Mouse (Mus musculus): ENCODE measurements around the gene Ttc21a. TPM values are rescaled to one million over a fixed set of nuclear protein-coding genes. Genes with fewer than 3 reads are reported as not detected.

The Ttc21a gene
- polyA plus RNA-seq, 1 experiment: 0.06 TPM

GRCm38 (mm10) chr9:120012781-120013180 lies 75.4 kb downstream of the Ttc21a start:
- Histone ChIP-seq H3K27ac (ENCODE audit: insufficient read depth, low read depth, low read length) (no peak overlapping the region), H3K4me3 (ENCODE audit: insufficient read depth, low read depth, low read length) (no peak overlapping the region), H3K36me3 (ENCODE audit: control insufficient read depth, insufficient read depth, low read length) (no peaks in the 10 kb centered on the region), H3K27me3 (replicated peaks; ENCODE audit: control insufficient read depth, insufficient read depth, low read length) (no peaks in the 10 kb centered on the region), H3K4me1 (ENCODE audit: control insufficient read depth, insufficient read depth, low read length) (peaks cover 4% of the 10 kb centered on the region; the same call in 1 of the 2 replicates)
- WGBS: 88% methylated on average over 5 of the region's 5 CpGs
- no peak for DNase-seq
- TF ChIP-seq CTCF (conservative IDR thresholded peaks at IDR 0.05; ENCODE audit: insufficient read depth, insufficient read length, low read depth, low read length) (no peak), POLR2A (IDR thresholded peaks at IDR 0.05; ENCODE audit: low read depth, low read length) (no peak)

DNA sequence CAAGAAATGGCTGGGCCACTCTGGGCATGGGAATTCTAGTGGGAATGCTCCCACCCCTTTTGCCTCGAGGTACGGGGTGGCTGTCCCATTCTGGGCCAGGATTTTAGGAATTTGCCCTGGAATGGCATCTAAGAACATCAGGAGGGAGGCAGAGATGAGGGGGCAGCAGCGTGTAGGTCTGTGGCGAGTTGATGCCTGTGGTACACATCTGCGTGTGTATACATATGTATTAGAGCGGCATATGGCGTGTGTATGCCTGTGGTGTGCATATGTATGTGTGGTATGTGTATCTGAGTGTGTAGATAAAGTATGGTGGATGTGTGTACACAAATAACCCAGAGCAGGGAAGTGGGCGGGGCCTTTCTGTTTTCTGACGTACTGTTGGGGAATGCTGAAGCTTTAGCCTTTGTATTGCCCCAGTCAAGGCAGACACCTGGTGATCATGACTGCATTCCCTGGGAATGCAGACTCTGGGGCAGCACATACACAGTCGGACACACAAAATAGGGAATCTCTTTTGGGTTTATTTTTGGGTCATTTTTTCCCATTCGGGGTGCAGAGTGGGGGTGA lies 75.9 kb downstream of the Ttc21a start:
- Histone ChIP-seq H3K4me1 (ENCODE audit: control insufficient read depth, insufficient read depth, low read length) (peaks cover 4% of the 10 kb centered on the region; the same call in 1 of the 2 replicates), H3K36me3 (ENCODE audit: control insufficient read depth, insufficient read depth, low read length) (no peaks in the 10 kb centered on the region), H3K4me3 (ENCODE audit: insufficient read depth, low read depth, low read length) (no peak overlapping the region), H3K27ac (ENCODE audit: insufficient read depth, low read depth, low read length) (no peak overlapping the region), H3K27me3 (replicated peaks; ENCODE audit: control insufficient read depth, insufficient read depth, low read length) (no peaks in the 10 kb centered on the region)
- TF ChIP-seq POLR2A (IDR thresholded peaks at IDR 0.05; ENCODE audit: low read depth, low read length) (no peak), CTCF (conservative IDR thresholded peaks at IDR 0.05; ENCODE audit: insufficient read depth, insufficient read length, low read depth, low read length) (no peak)
- 77% methylated on average over 11 of the region's 11 CpGs for WGBS
- DNase-seq: no peak

GRCm38 (mm10) chr9:120014828-120015227 lies 77.4 kb downstream of the Ttc21a start:
- WGBS: 68% methylated on average over 6 of the region's 6 CpGs
- H3K4me3 ChIP-seq (ENCODE audit: insufficient read depth, low read depth, low read length): no peak overlapping the region
- H3K27ac ChIP-seq (ENCODE audit: insufficient read depth, low read depth, low read length): no peak overlapping the region
- no peak for TF ChIP-seq POLR2A (IDR thresholded peaks at IDR 0.05; ENCODE audit: low read depth, low read length)
- no peak for TF ChIP-seq CTCF (conservative IDR thresholded peaks at IDR 0.05; ENCODE audit: insufficient read depth, insufficient read length, low read depth, low read length)
- no peaks in the 10 kb centered on the region for H3K27me3 ChIP-seq (replicated peaks; ENCODE audit: control insufficient read depth, insufficient read depth, low read length)
- H3K4me1 ChIP-seq (ENCODE audit: control insufficient read depth, insufficient read depth, low read length): peaks cover 4% of the 10 kb centered on the region; the same call in 1 of the 2 replicates
- no peaks in the 10 kb centered on the region for H3K36me3 ChIP-seq (ENCODE audit: control insufficient read depth, insufficient read depth, low read length)
- no peak for DNase-seq

DNA sequence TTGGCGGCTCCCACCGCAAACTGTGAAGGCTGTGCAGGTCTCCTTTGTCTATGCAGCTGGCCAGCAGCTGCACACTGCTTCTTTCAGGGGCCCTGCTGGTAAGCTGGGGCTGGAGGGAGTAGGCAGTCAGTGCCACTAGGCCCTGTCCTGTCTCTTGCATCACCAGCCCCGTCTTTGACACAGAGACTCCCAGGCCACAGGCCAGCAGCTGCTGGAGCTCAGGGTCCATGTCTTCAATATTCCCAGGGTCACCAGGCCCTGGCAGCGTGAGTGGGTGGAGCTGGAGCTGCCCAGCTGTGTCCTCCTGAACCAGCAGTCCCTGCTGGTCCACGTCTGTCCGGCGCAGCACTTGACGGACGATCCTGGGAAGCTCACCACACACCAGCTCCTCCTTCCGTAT lies 79.5 kb downstream of the Ttc21a start:
- WGBS: 64% methylated on average over 10 of the region's 10 CpGs
- no peak for TF ChIP-seq CTCF (conservative IDR thresholded peaks at IDR 0.05; ENCODE audit: insufficient read depth, insufficient read length, low read depth, low read length)
- TF ChIP-seq POLR2A (IDR thresholded peaks at IDR 0.05; ENCODE audit: low read depth, low read length): no peak
- DNase-seq: peak; percentile 55
- H3K4me1 ChIP-seq (ENCODE audit: control insufficient read depth, insufficient read depth, low read length): no peaks in the 10 kb centered on the region
- no peak overlapping the region for H3K4me3 ChIP-seq (ENCODE audit: insufficient read depth, low read depth, low read length)
- H3K27ac ChIP-seq (ENCODE audit: insufficient read depth, low read depth, low read length): no peak overlapping the region
- no peaks in the 10 kb centered on the region for H3K27me3 ChIP-seq (replicated peaks; ENCODE audit: control insufficient read depth, insufficient read depth, low read length)
- H3K36me3 ChIP-seq (ENCODE audit: control insufficient read depth, insufficient read depth, low read length): no peaks in the 10 kb centered on the region

Other genes with a start within 250 kb of the Ttc21a start
- gene Scn10a, start 218.3 kb upstream of the Ttc21a start, polyA plus RNA-seq (2012; rRNA removed): not detected in 2 replicates
- 0.01 and 0.03 TPM in 2 replicates for gene Scn11a, start 112.2 kb upstream of the Ttc21a start, polyA plus RNA-seq (2012; rRNA removed)
- 27.3 and 32.2 TPM in 2 replicates for gene Wdr48, start 42.7 kb upstream of the Ttc21a start, polyA plus RNA-seq (2012; rRNA removed)
- 17.8 and 20.7 TPM in 2 replicates for gene Gorasp1, start within 50 bp of the Ttc21a start, polyA plus RNA-seq (2012; rRNA removed)
- gene Csrnp1, start 47.1 kb downstream of the Ttc21a start, polyA plus RNA-seq (2012; rRNA removed): 14.8 and 24.2 TPM in 2 replicates
- 0.18 and 0.94 TPM in 2 replicates for gene Xirp1, start 86.0 kb downstream of the Ttc21a start, polyA plus RNA-seq (2012; rRNA removed)
- gene Cx3cr1, start 132.3 kb downstream of the Ttc21a start, polyA plus RNA-seq (2012; rRNA removed): 5.5 and 6.1 TPM in 2 replicates
- 0.10 and 0.33 TPM in 2 replicates for gene Ccr8, start 154.5 kb downstream of the Ttc21a start, polyA plus RNA-seq (2012; rRNA removed)
- 49.6 and 52.0 TPM in 2 replicates for gene Slc25a38, start 172.8 kb downstream of the Ttc21a start, polyA plus RNA-seq (2012; rRNA removed)
- 1,195 and 1,310 TPM in 2 replicates for gene Rpsa, start 190.1 kb downstream of the Ttc21a start, polyA plus RNA-seq (2012; rRNA removed)
- gene Mobp, start 212.1 kb downstream of the Ttc21a start, polyA plus RNA-seq (2012; rRNA removed): not detected in 2 replicates

All from kidney, adult 2 months (tissue).